Comparison of ENCODE assay signal across 8 mouse cellular contexts in genomic region chr11:84818961-84819692, GRCm38 (mm10). TPM values are rescaled to one million over a fixed set of nuclear protein-coding genes. Genes with fewer than 3 reads are reported as not detected.
DNase-seq lines count a peak whose midpoint lies in the region; ATAC-seq and TF ChIP-seq lines count a peak whose summit lies in the region.

TSS of gene Mrm1 (minus strand) at chr11:84819515.

- H3K9ac ChIP-seq in heart, embryonic 11.5 days (ENCODE audit: low read depth, low read length): peak within 1 kb of the TSS; percentile 85
- peak within 1 kb of the TSS; percentile 78 for H3K9ac ChIP-seq in kidney, embryonic 16.5 days (replicated peaks; ENCODE audit: low read length)
- H3K9ac ChIP-seq in liver, adult 2 months (ENCODE audit: low read depth, low read length): peak within 1 kb of the TSS; percentile 73

- peaks cover 9% of the 10 kb centered on the region for H3K79me2 ChIP-seq in C2C12 (ENCODE audit: control insufficient read depth, insufficient read depth)
- H3K79me2 ChIP-seq in liver, adult 2 months (ENCODE audit: control insufficient read depth, insufficient read depth, low read length): no peaks in the 10 kb centered on the region
- H3K79me2 ChIP-seq in myocyte (ENCODE audit: control insufficient read depth, insufficient read depth): no peaks in the 10 kb centered on the region

- TF ChIP-seq CTCF in C2C12 (IDR thresholded peaks at IDR 0.05; ENCODE audit: control insufficient read depth, insufficient read depth, insufficient read length): peak; percentile 91
- peak; percentile 76 for TF ChIP-seq CTCF in brain, embryonic 14.5 days (IDR thresholded peaks at IDR 0.05; ENCODE audit: borderline replicate concordance, extremely low read depth, insufficient read depth, insufficient read length)
- TF ChIP-seq CTCF in liver, adult 2 months (IDR thresholded peaks at IDR 0.05; ENCODE audit: low read depth, low read length): peak; percentile 97

- peaks cover 83% of the 10 kb centered on the region for H3K4me1 ChIP-seq in erythroblast, embryonic 14.5 days (ENCODE audit: control insufficient read depth)
- H3K4me1 ChIP-seq in heart, embryonic 11.5 days (ENCODE audit: control insufficient read depth, insufficient read depth, low read length): peaks cover 20% of the 10 kb centered on the region
- no peaks in the 10 kb centered on the region for H3K4me1 ChIP-seq in kidney, embryonic 16.5 days (ENCODE audit: insufficient read depth, low read length)
- peaks cover 6% of the 10 kb centered on the region; the same call in 1 of the 2 replicates for H3K4me1 ChIP-seq in liver, adult 2 months (ENCODE audit: control insufficient read depth, insufficient read depth, low read length)

- H3K27ac ChIP-seq in heart, embryonic 11.5 days (ENCODE audit: low read depth, low read length): peak within 1 kb of the TSS; percentile 87
- peak within 1 kb of the TSS; percentile 89 for H3K27ac ChIP-seq in kidney, embryonic 16.5 days (ENCODE audit: low read length)
- peak within 1 kb of the TSS; percentile 72 for H3K27ac ChIP-seq in liver, adult 2 months (replicated peaks; ENCODE audit: insufficient read depth, low read depth, low read length)

- peak within 1 kb of the TSS; percentile 97 for H3K4me2 ChIP-seq in heart, embryonic 11.5 days
- peak within 1 kb of the TSS; percentile 99 for H3K4me2 ChIP-seq in kidney, embryonic 16.5 days (replicated peaks; ENCODE audit: low read depth, low read length)
- peak within 1 kb of the TSS; percentile 86 for H3K4me2 ChIP-seq in myocyte (ENCODE audit: low read depth)

- under 1% methylated on average over 55 of the region's 55 CpGs for WGBS in heart, embryonic 11.5 days (ENCODE audit: insufficient replicate concordance)
- WGBS in kidney, embryonic 16.5 days: under 1% methylated on average over 55 of the region's 55 CpGs
- WGBS in liver, adult 2 months: under 1% methylated on average over 54 of the region's 55 CpGs

- peaks cover 4% of the 10 kb centered on the region for H3K9me3 ChIP-seq in erythroblast, embryonic 14.5 days (ENCODE audit: control insufficient read depth, low read length)
- H3K9me3 ChIP-seq in heart, embryonic 11.5 days (replicated peaks; ENCODE audit: control insufficient read depth, low read length): no peaks in the 10 kb centered on the region
- H3K9me3 ChIP-seq in kidney, embryonic 16.5 days (ENCODE audit: low read length): no peaks in the 10 kb centered on the region

- H3K27me3 ChIP-seq in C2C12 (ENCODE audit: control insufficient read depth, insufficient read depth, insufficient read length): no peaks in the 10 kb centered on the region
- no peaks in the 10 kb centered on the region for H3K27me3 ChIP-seq in erythroblast, embryonic 14.5 days (ENCODE audit: control insufficient read depth)
- peaks cover 5% of the 10 kb centered on the region; the same call in 1 of the 2 replicates for H3K27me3 ChIP-seq in heart, embryonic 11.5 days (ENCODE audit: control insufficient read depth, insufficient read depth, low read length)
- H3K27me3 ChIP-seq in kidney, embryonic 16.5 days (ENCODE audit: insufficient read depth, low read length): no peaks in the 10 kb centered on the region
- H3K27me3 ChIP-seq in liver, adult 2 months (ENCODE audit: control insufficient read depth, insufficient read depth, low read length): no peaks in the 10 kb centered on the region
- no peaks in the 10 kb centered on the region for H3K27me3 ChIP-seq in myocyte (ENCODE audit: control insufficient read depth, insufficient read depth, insufficient read length)
- H3K27me3 ChIP-seq in splenic B cell, adult 2 months (ENCODE audit: control insufficient read depth, insufficient read depth, low read length, poor library complexity, severe bottlenecking): no peaks in the 10 kb centered on the region

- H3K79me3 ChIP-seq in C2C12 (ENCODE audit: low read depth): no peaks in the 10 kb centered on the region

- peak; percentile 94 for DNase-seq in brain, embryonic 14.5 days (ENCODE audit: low read depth)
- peak; percentile 96 for DNase-seq in liver, adult 2 months (ENCODE audit: extremely low read depth, low read depth, low spot score)
- peak; percentile 98 for DNase-seq in splenic B cell, adult 2 months (ENCODE audit: low read depth, low spot score)

- no peak for TF ChIP-seq POLR2A in brain, embryonic 14.5 days (IDR thresholded peaks at IDR 0.05; ENCODE audit: borderline replicate concordance, extremely low read depth, insufficient read depth, insufficient read length, poor library complexity, severe bottlenecking)
- peak; percentile 85 for TF ChIP-seq POLR2A in liver, adult 2 months (IDR thresholded peaks at IDR 0.05; ENCODE audit: extremely low read depth, insufficient read depth, low read length)
- peak; percentile 69 for TF ChIP-seq POLR2A in myocyte (IDR thresholded peaks at IDR 0.05; ENCODE audit: insufficient read length, low read depth)

- ATAC-seq in heart, embryonic 11.5 days (replicated peaks; ENCODE audit: insufficient number of reproducible peaks, low FRiP score, low TSS enrichment): peak; percentile 70
- peak; percentile 88 for ATAC-seq in kidney, embryonic 16.5 days (ENCODE audit: low FRiP score, low TSS enrichment)

- peak within 1 kb of the TSS; percentile 66 for H3ac ChIP-seq in C2C12 (ENCODE audit: control insufficient read depth, insufficient read length, low read depth)
- H3ac ChIP-seq in myocyte (ENCODE audit: control insufficient read depth, insufficient read length): peak within 1 kb of the TSS; percentile 13

- H3K4me3 ChIP-seq in C2C12 (ENCODE audit: insufficient read depth, poor library complexity, severe bottlenecking): peak within 1 kb of the TSS; percentile 59
- H3K4me3 ChIP-seq in erythroblast, embryonic 14.5 days (replicated peaks): peak within 1 kb of the TSS; percentile 86
- peak within 1 kb of the TSS; percentile 65 for H3K4me3 ChIP-seq in heart, embryonic 11.5 days (ENCODE audit: low read depth, low read length)
- peak within 1 kb of the TSS; percentile 79 for H3K4me3 ChIP-seq in kidney, embryonic 16.5 days (ENCODE audit: low read length)
- H3K4me3 ChIP-seq in liver, adult 2 months (ENCODE audit: insufficient read depth, low read depth, low read length): peak within 1 kb of the TSS; percentile 81
- H3K4me3 ChIP-seq in myocyte: peak within 1 kb of the TSS; percentile 71

- H3K36me3 ChIP-seq in C2C12 (ENCODE audit: control insufficient read depth, insufficient read depth): peaks cover 7% of the 10 kb centered on the region
- H3K36me3 ChIP-seq in erythroblast, embryonic 14.5 days (ENCODE audit: control insufficient read depth): peaks cover 100% of the 10 kb centered on the region
- no peaks in the 10 kb centered on the region for H3K36me3 ChIP-seq in heart, embryonic 11.5 days (ENCODE audit: control insufficient read depth, insufficient read depth, low read length)
- H3K36me3 ChIP-seq in kidney, embryonic 16.5 days (ENCODE audit: insufficient read depth, low read length): no peaks in the 10 kb centered on the region
- H3K36me3 ChIP-seq in liver, adult 2 months (ENCODE audit: control insufficient read depth, insufficient read depth, low read length): no peaks in the 10 kb centered on the region
- no peaks in the 10 kb centered on the region for H3K36me3 ChIP-seq in myocyte (ENCODE audit: control insufficient read depth, insufficient read depth)
- H3K36me3 ChIP-seq in splenic B cell, adult 2 months (ENCODE audit: control insufficient read depth, insufficient read depth, low read length, poor library complexity, severe bottlenecking): no peaks in the 10 kb centered on the region; the same call in none of the 2 replicates

TF ChIP-seq in C2C12, 6 proteins besides CTCF, POLR2A, EP300 and RAD21:
- TF ChIP-seq USF1 (IDR thresholded peaks at IDR 0.05; ENCODE audit: low read depth) (peak; percentile 85), MYOD1 (IDR thresholded peaks at IDR 0.05; ENCODE audit: control insufficient read depth, insufficient read length, low read depth) (no peak), CEBPB (IDR thresholded peaks at IDR 0.05; ENCODE audit: low read depth) (no peak), MYOG (IDR thresholded peaks at IDR 0.05; ENCODE audit: control insufficient read depth, extremely low read depth, insufficient read length) (no peak), FOSL1 (IDR thresholded peaks at IDR 0.05; ENCODE audit: insufficient read depth, low read length, poor library complexity, severe bottlenecking) (no peak), MAX (IDR thresholded peaks at IDR 0.05) (peak; percentile 95)

TF ChIP-seq in myocyte, 11 proteins besides CTCF, POLR2A, EP300 and RAD21:
- TF ChIP-seq E2F4 (IDR thresholded peaks at IDR 0.05; ENCODE audit: insufficient read depth) (peak; percentile 59), CEBPB (IDR thresholded peaks at IDR 0.05; ENCODE audit: insufficient read depth, poor library complexity, severe bottlenecking) (no peak), MAX (IDR thresholded peaks at IDR 0.05; ENCODE audit: low read depth) (peak; percentile 81), USF1 (IDR thresholded peaks at IDR 0.05; ENCODE audit: low read depth) (peak; percentile 88), MYOD1 (IDR thresholded peaks at IDR 0.05; ENCODE audit: control insufficient read depth in 1 of 3, insufficient read length in 2 of 3, low read depth in 2 of 3) (peak in 2 of 3 experiments; percentile 27 to 39), REST (IDR thresholded peaks at IDR 0.05; ENCODE audit: insufficient read depth, insufficient read length) (no peak), TCF12 (IDR thresholded peaks at IDR 0.05; ENCODE audit: insufficient read depth, poor library complexity, severe bottlenecking) (no peak), MYOG (IDR thresholded peaks at IDR 0.05; ENCODE audit: control insufficient read depth in 1 of 3, insufficient read depth in 1 of 3, insufficient read length in 2 of 3, low read depth in 2 of 3) (peak in 1 of 3 experiments; percentile 61), POLR2AphosphoS2 (IDR thresholded peaks at IDR 0.05; ENCODE audit: insufficient read length, low read depth) (peak; percentile 88), TCF3 (IDR thresholded peaks at IDR 0.05; ENCODE audit: insufficient read length, low read depth) (no peak), SRF (IDR thresholded peaks at IDR 0.05; ENCODE audit: control insufficient read depth, insufficient read length, low read depth) (peak; percentile 68)
TF ChIP-seq in myocyte: peak in this region for 7.

RNA-seq across cellular contexts. Expression of gene Mrm1, which starts in this region (rescaled TPM):
- polyA plus RNA-seq in C2C12 (2012; fragmentation: generic; extraction: Trizol): 23.6 TPM
- polyA plus RNA-seq in brain, embryonic 14.5 days (2012; rRNA removed): 8.4 and 8.7 TPM in 2 replicates
- polyA plus RNA-seq in erythroblast, embryonic 14.5 days (2012): 2.5 and 2.6 TPM in 2 replicates
- 13.0 and 13.4 TPM in 2 replicates for polyA plus RNA-seq in heart, embryonic 11.5 days (2014; fragmentation: Nextera tagmentation; extraction: Ambion mirVana)
- 12.3 and 15.5 TPM in 2 replicates for polyA plus RNA-seq in kidney, embryonic 16.5 days (2015; fragmentation: Nextera tagmentation; extraction: Ambion mirVana)
- 2.2 and 2.6 TPM in 2 replicates for total RNA-seq in liver, adult 2 months (2014; rRNA removed)
- 3.1 and 3.9 TPM in 2 replicates for polyA plus RNA-seq in liver, adult 2 months (2012; rRNA removed)
- polyA plus RNA-seq in myocyte (2012; fragmentation: generic; extraction: Trizol): 11.4 TPM

Comparison
In these comparisons a context has a peak if more than half of its experiments do, and no peak if none do; other contexts are left out.
1. Peak in every context shown above with its lines: DNase-seq, ATAC-seq, H3K4me3 ChIP-seq and H3K27ac ChIP-seq.